Comparison of ENCODE assay signal across 8 mouse cellular contexts in genomic region chr1:178275738-178276053, GRCm38 (mm10). TPM values are rescaled to one million over a fixed set of nuclear protein-coding genes. Genes with fewer than 3 reads are reported as not detected.
A peak's percentile ranks its signal among the peaks of the same experiment; 100 is the strongest.
DNase-seq lines count a peak whose midpoint lies in the region; ATAC-seq and TF ChIP-seq lines count a peak whose summit lies in the region.

No protein-coding gene starts in this region.

- peak overlapping the region; percentile 68; the same call in 1 of the 2 replicates for H3K4me3 ChIP-seq in liver, adult 2 months (ENCODE audit: insufficient read depth, low read depth, low read length)
- H3K4me3 ChIP-seq in forebrain, embryonic 11.5 days (ENCODE audit: low read depth, low read length) = peak overlapping the region; percentile 62
- H3K4me3 ChIP-seq in limb, embryonic 10.5 days = peak overlapping the region; percentile 63
- H3K4me3 ChIP-seq in neural tube, embryonic 15.5 days (replicated peaks) = peak overlapping the region; percentile 67

- no peaks in the 10 kb centered on the region for H3K9me3 ChIP-seq in forebrain, embryonic 11.5 days (ENCODE audit: control insufficient read depth, low read length)
- H3K9me3 ChIP-seq in limb, embryonic 10.5 days (replicated peaks) = no peaks in the 10 kb centered on the region
- H3K9me3 ChIP-seq in neural tube, embryonic 15.5 days (replicated peaks) = no peaks in the 10 kb centered on the region

- DNase-seq in liver, adult 2 months (ENCODE audit: extremely low read depth, low read depth, low spot score) = no peak
- DNase-seq in liver = no peak
- DNase-seq in forebrain, embryonic 11.5 days (ENCODE audit: low spot score) = no peak
- DNase-seq in limb, embryonic 10.5 days (ENCODE audit: low spot score) = no peak
- no peak for DNase-seq in spleen, adult 12 weeks (ENCODE audit: low spot score)
- no peak for DNase-seq in adrenal gland, adult 2 months
- DNase-seq in adrenal gland, adult 18-20 months (ENCODE audit: low spot score in 2 of 2) = no peak

- no peaks in the 10 kb centered on the region for H3K4me1 ChIP-seq in liver, adult 2 months (ENCODE audit: control insufficient read depth, insufficient read depth, low read length)
- 0 out of 2 replicates have a peak, but pooled peaks cover 2% of the 10 kb centered on the region for H3K4me1 ChIP-seq in forebrain, embryonic 11.5 days (replicated peaks; ENCODE audit: control insufficient read depth, insufficient read depth, low read length)
- peaks cover 25% of the 10 kb centered on the region for H3K4me1 ChIP-seq in limb, embryonic 10.5 days
- peaks cover 13% of the 10 kb centered on the region for H3K4me1 ChIP-seq in neural tube, embryonic 15.5 days

- 17% methylated on average over 11 of the region's 11 CpGs for WGBS in liver, adult 2 months
- 8% methylated on average over 11 of the region's 11 CpGs for WGBS in forebrain, embryonic 11.5 days
- 6% methylated on average over 11 of the region's 11 CpGs for WGBS in limb, embryonic 10.5 days
- WGBS in neural tube, embryonic 15.5 days = 5% methylated on average over 11 of the region's 11 CpGs

- no peaks in the 10 kb centered on the region for H3K79me2 ChIP-seq in liver, adult 2 months (ENCODE audit: control insufficient read depth, insufficient read depth, low read length)

- no peak overlapping the region for H3K27ac ChIP-seq in liver, adult 2 months (replicated peaks; ENCODE audit: insufficient read depth, low read depth, low read length)
- no peak overlapping the region for H3K27ac ChIP-seq in forebrain, embryonic 11.5 days (ENCODE audit: low read depth, low read length)
- H3K27ac ChIP-seq in limb, embryonic 10.5 days = peak overlapping the region; percentile 89
- H3K27ac ChIP-seq in neural tube, embryonic 15.5 days (replicated peaks) = peak overlapping the region; percentile 90

- H3K36me3 ChIP-seq in liver, adult 2 months (ENCODE audit: control insufficient read depth, insufficient read depth, low read length) = no peaks in the 10 kb centered on the region
- H3K36me3 ChIP-seq in forebrain, embryonic 11.5 days (ENCODE audit: control insufficient read depth, insufficient read depth, low read length) = no peaks in the 10 kb centered on the region
- no peaks in the 10 kb centered on the region for H3K36me3 ChIP-seq in limb, embryonic 10.5 days
- H3K36me3 ChIP-seq in neural tube, embryonic 15.5 days = no peaks in the 10 kb centered on the region

- TF ChIP-seq POLR2A in liver, adult 2 months (IDR thresholded peaks at IDR 0.05; ENCODE audit: extremely low read depth, insufficient read depth, low read length) = no peak

- no peak for TF ChIP-seq CTCF in liver, adult 2 months (IDR thresholded peaks at IDR 0.05; ENCODE audit: low read depth, low read length)

- ATAC-seq in forebrain, embryonic 11.5 days (replicated peaks; ENCODE audit: low FRiP score) = peak; percentile 51
- ATAC-seq in neural tube, embryonic 15.5 days (ENCODE audit: low FRiP score) = peak; percentile 58

- H3K4me2 ChIP-seq in forebrain, embryonic 11.5 days (ENCODE audit: low read depth, low read length, severe bottlenecking) = peak overlapping the region; percentile 74
- peak overlapping the region; percentile 84 for H3K4me2 ChIP-seq in neural tube, embryonic 15.5 days

- no peak overlapping the region; the same call in 1 of the 2 replicates for H3K9ac ChIP-seq in liver, adult 2 months (ENCODE audit: low read depth, low read length)
- H3K9ac ChIP-seq in forebrain, embryonic 11.5 days (ENCODE audit: low read length) = peak overlapping the region; percentile 76
- peak overlapping the region; percentile 76 for H3K9ac ChIP-seq in neural tube, embryonic 15.5 days (replicated peaks)

- H3K27me3 ChIP-seq in liver, adult 2 months (ENCODE audit: control insufficient read depth, insufficient read depth, low read length) = peaks cover 9% of the 10 kb centered on the region; the same call in 1 of the 2 replicates
- no peaks in the 10 kb centered on the region; the same call in 1 of the 2 replicates for H3K27me3 ChIP-seq in forebrain, embryonic 11.5 days (ENCODE audit: control insufficient read depth, insufficient read depth, low read length)
- peaks cover 42% of the 10 kb centered on the region for H3K27me3 ChIP-seq in limb, embryonic 10.5 days (ENCODE audit: low read depth, poor library complexity, severe bottlenecking)
- H3K27me3 ChIP-seq in neural tube, embryonic 15.5 days (replicated peaks) = no peaks in the 10 kb centered on the region

RNA-seq across cellular contexts. Expression of gene Cox20, which starts 43.2 kb away (rescaled TPM):
- 25.2 and 29.3 TPM in 2 replicates for total RNA-seq in liver, adult 2 months (2014; rRNA removed)
- 12.8 and 19.6 TPM in 2 replicates for polyA plus RNA-seq in liver, adult 2 months (2012; rRNA removed)
- 111 and 112 TPM in 2 replicates for polyA plus RNA-seq in forebrain, embryonic 11.5 days (2014; fragmentation: Nextera tagmentation; extraction: Ambion mirVana)
- 75.7 and 88.5 TPM in 2 replicates for polyA plus RNA-seq in limb, embryonic 10.5 days (2016; fragmentation: Nextera tagmentation; extraction: Ambion mirVana)
- 115 and 122 TPM in 2 replicates for polyA plus RNA-seq in neural tube, embryonic 15.5 days (2015; fragmentation: Nextera tagmentation; extraction: Ambion mirVana)
- 100 to 1,000 TPM in 1 of 2 experiments, 10 to 100 TPM in 1; 95.5 to 132 TPM for total RNA-seq in adrenal gland, adult 2 months (2021)
- polyA plus RNA-seq in adrenal gland, adult 2 months (2012; rRNA removed) = 4.1 and 4.7 TPM in 2 replicates
- total RNA-seq in adrenal gland, adult 18-20 months (2021) = 100 to 1,000 TPM in 1 of 2 experiments, 10 to 100 TPM in 1; 88.7 to 117 TPM

Comparison
In these comparisons a context has a peak if more than half of its experiments do, and no peak if none do; other contexts are left out.
1. H3K27ac ChIP-seq: peak in limb, embryonic 10.5 days (single experiment) and neural tube, embryonic 15.5 days (single experiment); none in liver, adult 2 months (single experiment) and forebrain, embryonic 11.5 days (single experiment).
2. Peak in every context shown above with its lines, with median percentiles within 50 percentile points of each other: H3K4me3 ChIP-seq.